Mouse (Mus musculus): ENCODE measurements around the gene Cd82. TPM values are rescaled to one million over a fixed set of nuclear protein-coding genes. Genes with fewer than 3 reads are reported as not detected.

Gene Cd82
- total and polyA plus RNA-seq, 2 experiments from 2014 or later: 12.4 to 21.8 TPM

- no peaks in the 10 kb centered on the region for H3K4me1 ChIP-seq (ENCODE audit: insufficient read depth, low read length)
- ATAC-seq (no peak), DNase-seq (ENCODE audit: low spot score) (no peak)
- H3K9ac ChIP-seq (replicated peaks; ENCODE audit: low read length): no peak overlapping the region
- H3K27ac ChIP-seq: no peak overlapping the region
- H3K4me2 ChIP-seq (ENCODE audit: low read depth, low read length): no peak overlapping the region
- no peak for TF ChIP-seq CTCF (IDR thresholded peaks at IDR 0.05; ENCODE audit: low read depth)
- no peak overlapping the region for H3K4me3 ChIP-seq (ENCODE audit: low read length)
- 76% methylated on average over 4 of the region's 4 CpGs for WGBS
- no peaks in the 10 kb centered on the region for H3K36me3 ChIP-seq (ENCODE audit: insufficient read depth, low read length)
- H3K27me3 ChIP-seq (ENCODE audit: insufficient read depth, low read length): no peaks in the 10 kb centered on the region
- H3K9me3 ChIP-seq (ENCODE audit: low read length): no peaks in the 10 kb centered on the region
Observed at GRCm38 (mm10) chr2:93453046-93453445, 9.9 kb downstream of the Cd82 start.

- H3K27ac ChIP-seq: no peak overlapping the region
- no peak overlapping the region for H3K4me3 ChIP-seq (ENCODE audit: low read length)
- H3K9me3 ChIP-seq (ENCODE audit: low read length): no peaks in the 10 kb centered on the region
- WGBS: 62% methylated on average over 4 of the region's 4 CpGs
- H3K36me3 ChIP-seq (ENCODE audit: insufficient read depth, low read length): no peaks in the 10 kb centered on the region
- no peak overlapping the region for H3K4me2 ChIP-seq (ENCODE audit: low read depth, low read length)
- no peak overlapping the region for H3K9ac ChIP-seq (replicated peaks; ENCODE audit: low read length)
- H3K4me1 ChIP-seq (ENCODE audit: insufficient read depth, low read length): no peaks in the 10 kb centered on the region
- no peaks in the 10 kb centered on the region for H3K27me3 ChIP-seq (ENCODE audit: insufficient read depth, low read length)
- DNase-seq (ENCODE audit: low spot score): no peak
- TF ChIP-seq CTCF (IDR thresholded peaks at IDR 0.05; ENCODE audit: low read depth): no peak
- no peak for ATAC-seq
Observed at GRCm38 (mm10) chr2:93452506-93452905, 10.4 kb downstream of the Cd82 start.

- Histone ChIP-seq H3K9ac (replicated peaks; ENCODE audit: low read length) (no peak overlapping the region), H3K4me2 (ENCODE audit: low read depth, low read length) (no peak overlapping the region), H3K27ac (no peak overlapping the region), H3K27me3 (ENCODE audit: insufficient read depth, low read length) (no peaks in the 10 kb centered on the region), H3K4me1 (ENCODE audit: insufficient read depth, low read length) (no peaks in the 10 kb centered on the region), H3K36me3 (ENCODE audit: insufficient read depth, low read length) (no peaks in the 10 kb centered on the region), H3K4me3 (ENCODE audit: low read length) (no peak overlapping the region), H3K9me3 (ENCODE audit: low read length) (no peaks in the 10 kb centered on the region)
- DNase-seq (ENCODE audit: low spot score) (no peak), ATAC-seq (no peak)
- WGBS: 62% methylated on average over 6 of the region's 6 CpGs
- TF ChIP-seq CTCF (IDR thresholded peaks at IDR 0.05; ENCODE audit: low read depth): no peak
Observed at GRCm38 (mm10) chr2:93452057-93452456, 10.9 kb downstream of the Cd82 start.

GRCm38 (mm10) chr2:93451219-93451938, 11.6 kb downstream of the Cd82 start:
- no peak overlapping the region for H3K4me2 ChIP-seq (ENCODE audit: low read depth, low read length)
- ATAC-seq: no peak
- WGBS: 60% methylated on average over 6 of the region's 6 CpGs

GRCm38 (mm10) chr2:93450695-93451094, 12.2 kb downstream of the Cd82 start:
- DNase-seq (ENCODE audit: low spot score) (no peak), ATAC-seq (no peak)
- H3K36me3 ChIP-seq (ENCODE audit: insufficient read depth, low read length): no peaks in the 10 kb centered on the region
- no peak overlapping the region for H3K9ac ChIP-seq (replicated peaks; ENCODE audit: low read length)
- no peaks in the 10 kb centered on the region for H3K4me1 ChIP-seq (ENCODE audit: insufficient read depth, low read length)
- H3K27ac ChIP-seq: no peak overlapping the region
- H3K4me2 ChIP-seq (ENCODE audit: low read depth, low read length): no peak overlapping the region
- H3K27me3 ChIP-seq (ENCODE audit: insufficient read depth, low read length): no peaks in the 10 kb centered on the region
- 91% methylated on average over 7 of the region's 7 CpGs for WGBS
- no peak for TF ChIP-seq CTCF (IDR thresholded peaks at IDR 0.05; ENCODE audit: low read depth)
- no peak overlapping the region for H3K4me3 ChIP-seq (ENCODE audit: low read length)
- no peaks in the 10 kb centered on the region for H3K9me3 ChIP-seq (ENCODE audit: low read length)

More at GRCm38 (mm10) chr2:93451219-93451938, 11.6 kb downstream of the Cd82 start:
- Histone ChIP-seq H3K9ac (replicated peaks; ENCODE audit: low read length) (no peak overlapping the region), H3K4me3 (ENCODE audit: low read length) (no peak overlapping the region), H3K4me1 (ENCODE audit: insufficient read depth, low read length) (no peaks in the 10 kb centered on the region), H3K27me3 (ENCODE audit: insufficient read depth, low read length) (no peaks in the 10 kb centered on the region), H3K9me3 (ENCODE audit: low read length) (no peaks in the 10 kb centered on the region), H3K36me3 (ENCODE audit: insufficient read depth, low read length) (no peaks in the 10 kb centered on the region), H3K27ac (no peak overlapping the region)
- no peak for TF ChIP-seq CTCF (IDR thresholded peaks at IDR 0.05; ENCODE audit: low read depth)
- DNase-seq (ENCODE audit: low spot score): no peak

GRCm38 (mm10) chr2:93449657-93450056, 13.3 kb downstream of the Cd82 start:
- no peak for TF ChIP-seq CTCF (IDR thresholded peaks at IDR 0.05; ENCODE audit: low read depth)
- H3K9ac ChIP-seq (replicated peaks; ENCODE audit: low read length): no peak overlapping the region
- DNase-seq (ENCODE audit: low spot score): no peak
- no peak overlapping the region for H3K27ac ChIP-seq
- ATAC-seq: no peak
- H3K27me3 ChIP-seq (ENCODE audit: insufficient read depth, low read length): no peaks in the 10 kb centered on the region
- H3K9me3 ChIP-seq (ENCODE audit: low read length): no peaks in the 10 kb centered on the region
- WGBS: 78% methylated on average over 2 of the region's 2 CpGs
- no peaks in the 10 kb centered on the region for H3K4me1 ChIP-seq (ENCODE audit: insufficient read depth, low read length)
- no peak overlapping the region for H3K4me3 ChIP-seq (ENCODE audit: low read length)
- H3K36me3 ChIP-seq (ENCODE audit: insufficient read depth, low read length): no peaks in the 10 kb centered on the region
- H3K4me2 ChIP-seq (ENCODE audit: low read depth, low read length): no peak overlapping the region

- Histone ChIP-seq H3K27me3 (ENCODE audit: insufficient read depth, low read length) (no peaks in the 10 kb centered on the region), H3K4me1 (ENCODE audit: insufficient read depth, low read length) (no peaks in the 10 kb centered on the region), H3K4me3 (ENCODE audit: low read length) (no peak overlapping the region), H3K9ac (replicated peaks; ENCODE audit: low read length) (no peak overlapping the region), H3K4me2 (ENCODE audit: low read depth, low read length) (no peak overlapping the region), H3K9me3 (ENCODE audit: low read length) (no peaks in the 10 kb centered on the region), H3K27ac (no peak overlapping the region), H3K36me3 (ENCODE audit: insufficient read depth, low read length) (no peaks in the 10 kb centered on the region)
- WGBS: 73% methylated on average over 5 of the region's 5 CpGs
- ATAC-seq (no peak), DNase-seq (ENCODE audit: low spot score) (no peak)
- no peak for TF ChIP-seq CTCF (IDR thresholded peaks at IDR 0.05; ENCODE audit: low read depth)
Observed at GRCm38 (mm10) chr2:93448774-93449173, 14.2 kb downstream of the Cd82 start.

Measured in hindbrain, postnatal 0 days (tissue).